Mouse (Mus musculus) CD4-positive, CD25-positive, alpha-beta regulatory T cell, adult 4 months (primary cell): ENCODE measurements at regions not wholly inside any gene's neighbourhood (a gene's known extent, or its start where the extent isn't known, plus 50 kb on each side); places are given as distances from the start of the nearest gene placed in this dataset.

ENCODE experiments used
- ATAC-seq: one replicate; pipeline ENCODE4 v1.8.0; 2017

DNA sequence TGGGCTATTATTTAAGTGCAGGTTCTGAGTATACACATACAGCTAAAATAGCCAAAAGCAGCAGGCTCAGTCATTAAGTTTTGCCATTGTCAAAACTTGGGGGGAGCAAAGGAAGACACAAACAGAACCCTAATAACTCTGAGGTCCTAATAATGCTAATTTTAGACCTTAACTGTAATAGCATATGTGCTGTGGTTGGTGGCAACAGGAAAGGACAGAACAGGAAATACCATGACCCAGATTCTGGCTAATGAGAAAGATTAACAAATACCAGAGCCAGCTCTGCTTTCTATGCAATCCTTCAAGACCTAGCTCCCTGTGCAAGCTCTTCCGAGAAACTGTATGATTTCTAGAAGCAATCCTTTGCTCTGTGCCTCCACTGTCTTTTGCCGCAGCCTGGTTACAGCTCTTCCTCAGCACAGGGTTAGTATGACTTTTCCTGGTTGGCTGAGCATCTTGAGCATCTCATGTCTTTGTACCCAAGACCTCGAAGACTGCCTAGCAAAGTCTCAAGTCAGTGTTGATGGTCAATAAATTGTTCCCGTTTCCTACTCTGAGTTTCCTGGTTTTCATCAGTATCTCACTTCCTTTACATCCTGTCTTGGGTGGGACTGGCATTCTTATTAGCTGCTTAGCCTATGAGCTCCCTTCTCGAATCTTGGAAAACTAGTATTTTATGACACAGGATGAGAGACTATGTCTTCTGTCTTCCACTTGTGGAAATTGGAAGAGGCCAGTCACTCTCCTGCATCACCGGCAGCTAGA is 49.9 kb upstream of the Eed start:
- ATAC-seq: peak; percentile 28

DNA sequence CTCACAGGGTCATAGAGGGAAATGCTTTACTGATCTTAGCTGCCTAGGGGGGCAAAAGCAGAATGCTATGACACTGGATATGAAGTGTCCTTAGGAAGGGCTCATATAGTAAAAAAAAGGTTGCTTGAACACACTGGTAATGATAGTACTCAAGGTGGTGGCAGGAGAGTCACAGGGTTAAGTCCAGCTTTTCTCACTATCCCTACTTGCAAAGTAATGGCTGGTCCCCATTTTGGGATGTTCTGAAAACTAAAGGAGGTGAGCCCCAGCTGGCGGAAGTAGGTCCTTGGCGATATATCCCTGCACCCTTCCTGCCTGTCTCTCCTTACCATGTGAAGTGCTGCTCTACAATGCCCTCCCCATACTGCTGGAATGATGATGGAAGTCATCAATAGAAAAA is 52.3 kb upstream of the Eed start:
- ATAC-seq: no peak

DNA sequence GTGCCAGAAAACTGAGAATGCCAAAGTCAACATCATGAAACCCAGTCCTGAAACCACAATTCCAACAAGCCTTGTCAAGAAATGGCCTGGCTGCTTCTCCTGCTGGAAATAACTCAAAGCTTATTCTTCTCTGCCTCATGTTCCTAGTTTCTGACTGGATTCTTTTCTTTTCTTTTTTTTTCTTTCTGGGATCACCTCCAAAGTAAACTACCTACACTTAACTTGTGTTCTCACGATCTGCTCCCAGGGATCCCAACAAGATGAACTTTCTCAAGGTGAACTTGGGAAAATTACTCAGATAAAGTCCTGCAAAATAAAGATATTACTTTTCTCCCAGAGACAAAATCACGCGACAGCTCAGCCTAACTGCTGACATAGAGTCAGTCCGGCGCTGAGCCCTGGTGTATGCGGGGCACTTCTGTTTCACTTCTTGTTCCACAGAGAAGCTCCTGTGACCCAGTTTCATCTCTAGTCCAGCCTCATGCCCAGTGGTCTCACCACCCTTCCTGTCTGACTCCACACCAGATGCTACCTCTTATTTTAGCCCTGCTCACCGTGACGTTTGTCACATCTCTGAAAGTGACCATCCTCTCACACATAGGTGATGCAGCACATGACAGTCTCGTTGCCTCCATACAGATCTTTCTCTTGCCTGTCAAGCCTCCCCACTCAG is 53.0 kb upstream of the Eed start:
- no peak for ATAC-seq

DNA sequence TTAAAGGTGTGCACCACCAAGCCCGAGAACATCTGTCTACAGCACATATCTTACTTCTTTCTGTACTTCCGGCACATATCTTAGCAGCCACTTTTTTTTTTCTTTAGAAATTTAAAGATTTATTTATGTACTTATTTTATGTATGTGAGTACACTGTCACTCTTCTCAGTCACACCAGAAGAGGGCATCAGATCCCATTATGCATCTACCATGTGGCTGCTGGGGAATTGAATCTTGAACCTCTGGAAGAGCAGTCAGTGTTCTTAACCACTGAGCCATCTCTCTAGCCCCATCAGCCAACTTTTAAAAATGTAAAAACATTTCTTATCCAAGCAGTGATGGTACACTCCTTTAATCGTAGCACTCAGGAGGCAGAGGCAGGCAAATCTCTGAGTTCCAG is 53.7 kb upstream of the Eed start:
- no peak for ATAC-seq

DNA sequence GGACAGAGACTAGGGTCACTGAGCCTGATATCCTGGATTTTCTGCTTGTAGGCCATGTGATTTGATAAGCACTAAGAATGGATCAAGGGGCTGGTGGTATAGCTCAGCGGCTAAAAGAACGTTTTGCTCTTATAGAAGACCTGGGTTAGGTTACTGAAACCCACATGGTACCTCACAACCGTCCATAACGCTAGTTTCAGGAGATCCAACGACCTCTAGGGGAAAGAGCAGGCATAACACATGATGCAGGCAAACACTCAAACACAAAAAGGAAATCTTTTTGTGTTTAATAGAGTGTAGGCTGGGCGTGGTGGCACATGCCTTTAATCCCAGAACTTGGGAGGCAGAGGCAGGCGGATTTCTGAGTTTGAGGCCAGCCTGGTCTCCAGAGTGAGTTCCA is 54.6 kb upstream of the Eed start:
- no peak for ATAC-seq

DNA sequence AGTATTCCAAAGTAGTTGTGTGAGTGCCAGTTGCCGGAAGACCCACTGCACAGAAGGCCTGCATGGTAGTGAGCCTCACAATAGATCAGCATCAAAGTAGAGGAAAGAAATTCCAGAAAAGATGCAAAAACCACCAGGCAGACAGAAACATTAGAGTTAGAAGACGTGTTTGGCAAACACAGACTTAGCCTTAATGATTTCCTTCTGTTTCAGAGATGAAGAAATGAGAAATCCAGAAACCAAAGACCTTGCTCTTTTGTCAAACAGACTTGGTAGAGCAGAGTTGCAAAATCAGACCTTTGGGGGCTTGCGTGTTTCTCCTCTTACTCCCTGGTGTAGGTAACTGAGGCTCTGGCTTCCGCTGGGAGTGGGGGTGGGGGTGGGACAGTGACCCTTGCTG is 57.0 kb upstream of the Eed start:
- no peak for ATAC-seq

DNA sequence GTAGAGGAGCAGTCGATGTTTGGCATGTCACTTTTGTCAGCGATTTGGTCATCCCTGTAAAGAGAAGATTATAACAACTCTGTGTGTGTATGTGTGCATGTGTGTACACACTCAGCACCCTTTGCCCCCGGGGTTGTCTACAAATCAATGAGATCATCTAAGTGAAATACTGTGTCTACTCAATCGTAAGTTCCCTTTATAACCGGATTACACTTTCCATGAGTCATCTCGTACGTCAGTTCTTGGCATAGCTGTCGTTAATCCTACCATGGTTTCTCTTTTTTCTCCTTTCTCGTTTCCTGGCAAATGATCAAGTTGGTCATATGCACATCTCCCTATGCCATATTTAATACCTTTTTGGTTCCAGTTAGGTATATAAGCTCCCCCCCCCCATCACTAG is 58.7 kb upstream of the Eed start:
- ATAC-seq: peak; percentile 25

DNA sequence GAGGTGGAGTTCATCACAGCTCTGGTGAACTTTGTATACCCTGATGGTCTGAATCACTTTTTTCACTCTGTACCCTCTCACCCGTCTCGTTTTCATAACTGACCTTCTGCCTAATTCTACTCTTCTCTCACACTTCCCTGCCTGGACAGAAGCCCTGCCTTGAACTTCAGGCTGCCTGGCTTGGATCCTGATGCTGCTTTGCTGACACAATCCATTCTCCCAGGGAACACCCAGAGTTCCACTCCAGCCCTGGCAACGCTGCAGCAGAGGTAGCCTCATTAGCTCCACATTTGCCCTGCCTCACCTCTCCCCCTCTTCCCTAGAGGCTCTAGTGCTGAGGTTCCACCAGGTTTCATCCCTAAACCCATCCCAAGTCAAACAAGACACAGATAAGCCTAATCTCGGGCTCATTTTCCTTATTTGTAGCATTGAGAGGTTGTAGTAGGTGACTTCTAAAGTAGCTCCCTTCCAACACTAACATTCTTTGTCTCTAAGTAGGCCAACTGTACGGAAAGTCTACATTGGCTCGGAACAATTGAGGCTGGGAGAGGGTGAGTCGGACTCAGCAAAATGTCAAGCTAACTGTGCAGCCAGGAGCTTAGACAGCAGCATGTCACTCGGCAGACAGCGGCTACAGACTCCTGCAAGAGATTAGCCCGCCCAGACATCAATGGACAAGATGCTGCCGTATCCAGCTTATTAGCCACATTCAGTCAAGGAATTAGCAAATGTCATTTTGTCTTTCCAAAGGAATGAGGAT is 60.0 kb upstream of the Eed start:
- ATAC-seq: no peak

DNA sequence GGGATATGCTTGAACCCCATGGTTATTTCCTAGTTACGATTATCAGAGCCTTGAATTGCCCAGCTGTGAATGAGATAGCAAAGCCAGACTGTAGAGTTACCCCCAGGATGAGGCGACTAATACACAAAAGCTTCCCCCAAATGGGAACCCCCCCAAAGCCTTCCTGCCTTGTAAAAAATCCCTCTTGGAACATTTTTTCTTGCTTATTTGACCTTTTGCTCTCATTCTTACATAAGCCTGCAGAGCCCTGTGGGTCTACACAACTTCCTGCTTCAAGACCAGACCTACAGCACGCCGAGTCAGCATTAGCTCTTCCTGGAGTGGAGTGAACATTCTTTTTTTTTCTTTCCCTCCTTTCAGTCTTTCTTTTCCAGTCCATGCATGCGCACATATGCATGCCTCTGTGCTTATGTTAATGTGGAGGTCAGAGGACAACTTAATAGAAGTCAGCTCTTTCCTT is 60.8 kb upstream of the Eed start:
- ATAC-seq: peak; percentile 88

DNA sequence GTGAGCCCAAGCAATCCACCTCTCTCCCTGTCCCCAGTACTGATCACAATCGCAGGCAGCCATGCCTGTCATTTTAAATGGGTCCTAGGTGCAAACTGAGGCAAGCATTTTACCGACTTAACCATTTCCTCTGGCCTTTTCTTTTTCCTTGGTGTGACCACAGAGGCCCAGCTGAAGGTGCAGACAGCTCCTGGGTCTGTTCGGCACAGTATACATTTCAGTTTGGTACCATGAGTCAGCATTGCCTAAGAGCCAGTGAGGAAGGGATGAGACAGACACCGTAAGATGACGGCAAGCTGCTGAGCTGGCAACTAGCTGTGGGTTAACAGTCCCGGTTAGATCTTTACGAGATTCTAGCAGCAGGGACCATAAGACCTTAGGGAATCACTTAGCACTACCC is 61.6 kb upstream of the Eed start:
- peak; percentile 52 for ATAC-seq

DNA sequence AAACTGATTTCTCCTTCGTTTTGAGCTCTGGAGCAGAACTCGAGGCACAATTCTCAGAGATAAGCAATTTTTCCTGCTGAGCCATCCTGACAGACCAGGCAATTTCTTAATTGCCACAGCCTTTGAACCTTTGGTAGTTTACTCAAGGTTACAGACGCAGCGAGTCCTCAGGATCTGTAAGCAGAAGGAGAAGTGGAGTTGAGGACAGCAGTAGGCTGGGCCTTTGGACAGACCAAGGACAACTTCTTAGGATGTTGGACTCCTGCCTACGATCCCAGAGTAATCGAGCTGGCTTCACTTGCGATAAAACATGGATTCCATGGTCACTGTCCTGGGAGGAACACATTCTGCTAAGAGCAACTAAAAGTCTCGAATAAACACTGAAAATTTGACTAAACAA is 62.7 kb upstream of the Eed start:
- ATAC-seq: no peak

DNA sequence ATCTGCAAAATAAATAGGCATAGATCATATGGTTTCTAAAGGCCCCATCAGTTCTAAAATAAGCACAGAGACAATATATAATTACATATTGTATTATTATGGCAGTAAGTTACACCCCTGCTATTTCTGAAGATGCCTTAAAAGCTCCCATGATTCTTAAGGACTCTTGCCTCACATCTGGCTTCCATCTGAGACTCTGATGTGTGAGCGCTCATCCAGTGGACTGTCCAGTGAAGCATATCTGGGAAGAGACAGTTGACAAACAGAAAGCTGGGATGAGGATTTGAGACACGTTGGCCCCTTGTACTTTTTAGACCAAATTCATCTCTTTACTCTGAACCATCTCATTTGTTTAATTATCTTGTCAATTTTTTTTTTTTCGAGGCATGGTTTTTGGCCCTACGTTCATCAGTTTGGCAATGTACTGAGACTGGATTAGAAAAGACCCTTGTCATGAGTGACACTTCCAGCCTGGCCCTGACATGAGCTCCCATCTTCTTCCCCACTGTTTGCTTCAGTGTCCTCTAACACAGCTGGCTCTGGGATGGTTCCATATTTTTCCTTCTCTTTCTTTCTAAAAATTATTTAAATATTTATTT is 63.4 kb upstream of the Eed start:
- ATAC-seq: no peak

DNA sequence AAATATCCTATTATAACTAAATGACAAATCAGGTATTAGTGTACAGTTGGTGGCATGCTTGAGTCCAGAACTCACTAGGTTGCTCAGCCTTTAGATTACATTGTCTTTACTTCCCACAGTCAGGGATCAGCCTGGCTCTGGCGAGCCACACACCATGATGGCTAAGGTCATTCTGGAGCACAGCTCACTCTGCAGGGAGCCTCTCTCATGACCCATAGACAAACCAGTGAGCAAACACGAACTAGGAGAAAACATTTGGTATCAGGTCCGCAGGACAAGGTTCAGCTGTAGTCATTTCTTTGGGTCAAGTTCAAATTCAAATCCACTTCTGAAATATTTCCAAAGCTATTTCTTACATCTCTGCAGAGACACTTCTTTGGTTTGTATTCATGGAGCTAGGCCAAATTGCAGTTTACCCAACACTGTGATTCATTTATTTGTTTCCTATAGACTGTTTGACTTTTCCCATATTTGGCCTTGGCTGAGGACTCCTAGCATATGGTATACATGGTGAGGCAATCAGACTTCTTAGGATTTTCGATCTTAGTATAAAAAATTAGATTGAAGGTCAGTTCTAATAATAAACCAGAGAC is 64.5 kb upstream of the Eed start:
- no peak for ATAC-seq

DNA sequence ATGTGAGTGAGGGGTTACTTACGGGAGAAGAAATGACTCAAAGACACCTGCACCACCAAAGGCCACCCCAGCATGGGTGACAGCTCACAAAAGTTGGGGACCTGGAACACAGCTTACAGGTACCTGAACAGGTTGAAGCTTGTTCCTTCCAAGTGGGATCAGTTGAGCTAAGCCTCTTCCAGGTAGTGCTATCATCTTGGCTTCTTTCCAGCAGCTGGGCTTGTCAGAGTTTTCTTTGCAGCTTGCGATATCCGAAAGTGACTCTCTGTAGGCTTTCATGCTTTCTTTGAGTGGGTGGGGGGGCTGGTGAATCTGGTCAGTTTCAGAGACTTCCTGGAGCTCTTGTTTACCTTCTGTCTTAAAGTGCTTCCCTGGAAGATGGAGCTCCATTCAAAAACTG is 65.4 kb upstream of the Eed start:
- no peak for ATAC-seq

DNA sequence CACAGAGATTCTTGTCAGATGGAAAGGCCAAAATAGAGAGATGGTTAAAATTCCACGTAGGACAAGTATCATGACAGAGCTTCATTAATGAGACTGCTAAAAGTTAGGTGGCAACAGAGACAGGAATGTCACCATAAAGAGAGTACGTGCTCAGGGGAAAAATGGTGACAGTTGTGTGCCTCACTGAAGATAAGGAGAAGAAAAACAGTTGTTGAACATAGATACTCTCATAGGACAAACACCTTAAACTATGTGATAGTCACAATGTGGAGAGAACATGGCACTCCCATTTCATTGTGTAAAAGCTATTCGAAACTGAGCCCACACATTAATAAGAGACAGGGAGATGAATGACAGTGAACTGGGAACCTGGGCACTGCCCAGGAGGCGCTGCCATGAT is 66.1 kb upstream of the Eed start:
- ATAC-seq: no peak

DNA sequence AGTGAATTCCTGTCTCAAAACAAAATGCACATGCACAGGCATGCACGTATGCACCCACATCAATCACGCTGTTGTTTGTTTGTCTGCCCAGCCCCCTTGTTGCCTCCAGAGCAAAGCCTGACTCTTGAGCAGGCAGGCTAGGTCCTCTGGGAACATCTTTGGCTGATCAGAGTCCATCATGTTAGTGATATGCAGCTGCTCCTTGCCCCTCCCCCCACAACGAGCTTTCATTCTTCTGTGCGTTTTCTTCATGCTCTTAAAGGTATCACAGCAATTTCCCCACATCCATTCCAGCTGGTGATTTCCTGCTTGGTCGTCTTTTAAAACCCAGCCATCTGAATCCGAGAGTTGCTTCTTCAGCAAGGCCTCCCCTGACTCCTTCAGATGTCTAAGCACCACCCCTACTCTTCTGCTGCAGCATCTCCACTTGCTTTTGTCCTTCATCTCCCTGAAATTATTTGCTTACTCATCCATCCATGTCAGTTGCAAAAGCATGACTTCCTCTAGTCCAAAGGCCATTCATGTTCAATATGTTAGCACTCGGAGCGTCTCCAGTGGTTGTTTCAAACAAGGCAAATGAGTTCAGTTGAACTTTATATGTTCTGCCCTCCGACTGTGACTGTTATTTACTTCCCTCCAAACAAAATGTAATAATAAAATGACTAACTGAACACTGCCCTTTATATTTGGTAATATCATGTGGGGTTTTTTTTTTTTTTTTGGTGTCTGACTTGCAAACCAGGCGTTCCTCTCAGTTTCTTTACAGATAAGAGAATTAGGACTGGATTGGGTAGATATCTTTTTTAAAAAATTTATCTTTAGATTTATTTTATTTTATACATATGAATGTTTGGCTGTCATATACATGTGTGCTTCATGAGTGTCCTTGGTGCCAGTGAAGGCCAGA is 67.9 kb upstream of the Eed start:
- no peak for ATAC-seq

DNA sequence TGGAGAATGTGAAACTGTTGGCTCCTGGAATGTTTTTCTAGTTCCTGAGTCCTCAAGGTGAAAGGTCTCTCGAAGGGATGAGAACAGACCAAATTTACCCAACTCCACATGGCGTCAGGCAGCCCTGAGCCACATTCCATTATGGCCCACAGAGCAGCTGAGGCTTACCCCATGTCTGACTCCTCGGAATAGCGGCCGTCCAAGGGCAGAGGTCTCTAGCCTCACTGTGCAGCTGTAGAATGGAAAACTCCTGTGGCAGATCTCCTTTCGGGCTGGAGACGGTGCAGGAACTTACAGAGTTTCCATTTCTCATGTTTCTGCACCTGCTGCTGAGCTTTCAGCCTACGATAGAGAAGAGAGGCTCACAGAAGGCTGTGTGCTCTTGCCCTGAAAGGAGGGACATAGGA is 69.1 kb upstream of the Eed start:
- no peak for ATAC-seq

DNA sequence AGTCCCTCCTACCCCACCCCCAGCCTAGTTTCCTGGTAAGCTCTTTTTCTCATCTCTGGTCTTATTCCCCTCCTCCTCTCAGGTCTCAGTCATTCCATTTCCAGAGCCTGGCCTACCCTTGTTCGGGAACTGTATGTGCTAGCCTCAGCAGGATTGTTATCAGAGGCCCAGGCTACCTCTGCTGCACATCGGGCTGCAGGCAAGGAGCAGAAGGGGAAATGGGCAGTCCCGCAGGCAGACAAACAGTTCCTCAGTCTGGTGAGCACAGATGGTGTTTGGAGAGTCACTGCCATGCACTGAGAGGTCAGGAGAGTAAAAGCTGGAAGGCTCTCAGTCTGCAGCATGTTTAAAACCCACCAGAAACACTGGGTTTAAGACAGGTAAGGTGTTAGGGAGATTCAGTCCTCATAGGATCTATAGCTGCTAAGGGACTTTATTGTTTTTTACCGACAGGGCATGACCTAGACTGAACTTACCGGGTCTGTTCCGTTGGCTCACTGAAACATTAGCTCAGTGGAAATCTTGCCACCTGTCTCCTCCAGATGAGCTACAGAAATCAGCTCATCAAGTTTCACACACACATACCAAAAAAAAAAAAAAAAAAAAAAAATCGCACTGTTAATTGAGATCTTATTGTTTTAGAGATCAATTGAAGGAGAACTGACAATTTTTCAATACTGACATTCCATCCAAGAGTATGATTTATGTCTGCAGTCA is 74.2 kb upstream of the Eed start:
- peak; percentile 15 for ATAC-seq

DNA sequence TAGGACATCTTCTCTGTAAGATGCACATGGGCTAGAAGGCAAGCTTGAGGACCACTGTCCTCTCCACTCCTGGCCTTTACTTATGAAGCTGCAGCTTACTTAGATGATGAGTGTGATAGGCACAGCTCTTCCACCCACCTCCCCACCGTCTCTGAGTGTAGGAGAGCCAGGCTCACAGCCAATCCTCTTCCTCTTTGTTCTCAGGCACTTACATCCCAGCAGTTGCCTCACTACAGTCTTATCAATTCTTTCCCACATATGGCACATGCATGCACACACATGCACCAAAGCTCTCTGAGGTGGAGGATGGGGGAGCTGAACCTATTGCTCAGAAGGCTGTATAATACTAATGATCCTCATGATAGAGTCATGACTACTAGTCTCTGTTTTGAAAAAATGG is 72.1 kb upstream of the Picalm start:
- no peak for ATAC-seq

DNA sequence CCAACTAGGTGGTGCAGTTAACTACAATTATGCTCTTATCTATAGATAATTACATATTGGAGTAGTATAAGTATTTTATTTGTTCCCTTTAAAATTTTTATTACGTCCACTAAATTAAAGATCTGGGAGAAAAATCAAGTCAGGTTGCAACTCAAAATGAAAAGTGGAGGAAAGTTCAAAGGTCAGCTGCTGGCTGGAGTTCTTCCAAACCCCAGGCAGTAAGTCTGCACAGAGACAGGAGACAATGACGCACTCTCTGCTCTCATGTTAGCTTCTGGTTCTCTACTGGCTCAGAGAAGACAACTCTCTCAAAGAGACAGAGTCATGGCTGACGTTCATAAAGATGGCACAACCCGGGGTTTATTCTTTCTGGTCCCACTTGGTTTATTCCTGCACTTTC is 71.4 kb upstream of the Picalm start:
- ATAC-seq: no peak

DNA sequence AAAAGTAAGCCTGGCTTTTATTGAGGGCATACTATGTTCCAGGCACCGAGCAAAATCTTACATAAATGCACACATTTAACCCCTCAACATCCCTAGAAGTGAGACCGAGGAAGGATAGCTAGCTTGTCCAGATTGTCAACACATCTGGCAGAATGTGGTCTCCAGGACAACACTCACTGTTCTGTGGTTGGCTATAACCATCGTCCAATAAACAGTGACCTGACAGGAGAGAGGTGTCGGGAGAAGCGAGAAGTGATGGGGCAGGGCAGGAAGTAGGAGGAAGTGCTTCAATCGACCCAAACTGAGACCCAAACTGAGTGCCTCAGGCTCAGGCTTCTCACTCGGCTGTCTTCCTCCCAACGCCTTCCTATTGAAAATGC is 70.8 kb upstream of the Picalm start:
- ATAC-seq: peak; percentile 33
